Mouse (Mus musculus) heart, postnatal 0 days (tissue): ENCODE results near the gene 1600014C10Rik. TPM values are rescaled to one million over a fixed set of nuclear protein-coding genes. Genes with fewer than 3 reads are reported as not detected.
A peak's percentile ranks its signal among the peaks of the same experiment; 100 is the strongest.

ENCODE experiments used
- ATAC-seq: fragments of 200-750 bp; cut with Nextera tagmentation; 2 replicates; pipeline ENCODE4 v1.8.0; 2017; ENCODE audit warnings: low read depth, moderate number of reproducible peaks, moderate library complexity; ENCODE audit not compliant: insufficient read depth
- DNase-seq: peaks from one replicate; pipeline ENCODE4 v3.0.0-alpha.2; 2016; ENCODE audit warnings: low spot score
- H3K27ac ChIP-seq: fragments of 300-500 bp; sonication (generic); 2 replicates; pipeline ENCODE4 v1.5.1; 2014; ENCODE audit warnings: low read depth, mild to moderate bottlenecking
- H3K27me3 ChIP-seq: fragments of 300-500 bp; sonication (generic); 2 replicates; pipeline ENCODE4 v1.6.1; 2014; ENCODE audit warnings: low read length, mixed read lengths; ENCODE audit not compliant: control insufficient read depth, insufficient read depth
- H3K36me3 ChIP-seq: fragments of 300-500 bp; sonication (generic); replicated peaks from 2 replicates; pipeline ENCODE4 v1.6.1; 2014; ENCODE audit warnings: low read length, mixed read lengths; ENCODE audit not compliant: control insufficient read depth, insufficient read depth
- H3K4me1 ChIP-seq: fragments of 300-500 bp; sonication (generic); 2 replicates; pipeline ENCODE4 v1.6.1; 2014; ENCODE audit warnings: antibody characterized with exemption; ENCODE audit not compliant: control insufficient read depth, insufficient read depth
- H3K4me2 ChIP-seq: fragments of 300-500 bp; sonication (generic); 2 replicates; pipeline ENCODE4 v1.6.1; 2014; ENCODE audit warnings: low read depth, mild to moderate bottlenecking, low read length, moderate library complexity
- H3K4me3 ChIP-seq: fragments of 300-500 bp; sonication (generic); 2 replicates; pipeline ENCODE4 v1.5.1; 2014; ENCODE audit warnings: low read depth, low read length
- H3K9ac ChIP-seq: fragments of 300-500 bp; sonication (generic); replicated peaks from 2 replicates; pipeline ENCODE4 v1.6.1; 2014; ENCODE audit warnings: low read depth, low read length, mixed read lengths
- H3K9me3 ChIP-seq: fragments of 300-500 bp; sonication (generic); replicated peaks from 2 replicates; pipeline ENCODE4 v1.6.1; 2016; ENCODE audit warnings: low read length; ENCODE audit not compliant: control insufficient read depth
- CTCF ChIP-seq: IDR thresholded peaks from 2 replicates; pipeline ENCODE4 v1.5.1; 2016; ENCODE audit warnings: antibody characterized with exemption, control low read depth, low read depth
- EP300 ChIP-seq: IDR thresholded peaks from 2 replicates; pipeline ENCODE4 v1.6.1; 2016; ENCODE audit warnings: antibody characterized with exemption, low read depth
- WGBS: fragments of 180-500 bp; shearing (Covaris S2); extraction: QIAGEN DNeasy Blood & Tissue Kit; methylation state at CpG from one replicate; pipeline ENCODE4 v1.1.7; 2014; 5-methylcytosine and 5-hydroxymethylcytosine counted together
- polyA plus RNA-seq: library from polyadenylated mRNA; unstranded; fragments of >200 nt; fragmentation: Nextera tagmentation; extraction: Ambion mirVana; gene quantifications from 2 replicates; pipeline ENCODE4 v1.2.1, GENCODE M21; 2015
- total RNA-seq: library from RNA; depleted of rRNA; stranded (reverse); fragments of >200 nt; gene quantifications from 2 replicates; pipeline ENCODE4 v1.2.3, GENCODE M21; 2014; ENCODE audit warnings: low replicate concordance

1600014C10Rik gene
- total and polyA plus RNA-seq, 2 experiments from 2014 or later = 15.9 to 16.5 TPM

DNA sequence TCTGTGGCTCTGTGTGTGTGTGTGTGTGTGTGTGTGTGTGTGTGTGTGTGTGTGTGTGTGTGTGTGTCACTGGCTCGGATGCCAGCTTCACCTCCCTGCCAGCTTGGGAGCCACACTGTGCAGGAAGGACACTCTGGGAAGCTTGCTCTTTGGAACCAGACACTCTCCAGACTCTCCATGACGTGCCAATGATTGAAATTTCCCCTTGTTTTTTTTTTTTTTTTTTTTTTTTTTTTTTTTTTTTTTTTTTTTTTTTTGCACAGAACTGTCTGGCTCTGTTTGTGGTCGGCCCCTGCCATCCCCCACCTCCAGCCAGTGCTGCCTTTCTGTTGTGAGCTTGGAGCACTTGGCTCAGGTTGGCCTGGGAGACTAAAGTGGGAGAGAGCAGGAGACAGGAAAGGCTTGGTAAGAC, 29.6 kb downstream of the 1600014C10Rik start:
- 30% methylated on average over 3 of the region's 3 CpGs for WGBS
- DNase-seq = peak; percentile 78
- TF ChIP-seq CTCF (no peak), EP300 (no peak)

DNA sequence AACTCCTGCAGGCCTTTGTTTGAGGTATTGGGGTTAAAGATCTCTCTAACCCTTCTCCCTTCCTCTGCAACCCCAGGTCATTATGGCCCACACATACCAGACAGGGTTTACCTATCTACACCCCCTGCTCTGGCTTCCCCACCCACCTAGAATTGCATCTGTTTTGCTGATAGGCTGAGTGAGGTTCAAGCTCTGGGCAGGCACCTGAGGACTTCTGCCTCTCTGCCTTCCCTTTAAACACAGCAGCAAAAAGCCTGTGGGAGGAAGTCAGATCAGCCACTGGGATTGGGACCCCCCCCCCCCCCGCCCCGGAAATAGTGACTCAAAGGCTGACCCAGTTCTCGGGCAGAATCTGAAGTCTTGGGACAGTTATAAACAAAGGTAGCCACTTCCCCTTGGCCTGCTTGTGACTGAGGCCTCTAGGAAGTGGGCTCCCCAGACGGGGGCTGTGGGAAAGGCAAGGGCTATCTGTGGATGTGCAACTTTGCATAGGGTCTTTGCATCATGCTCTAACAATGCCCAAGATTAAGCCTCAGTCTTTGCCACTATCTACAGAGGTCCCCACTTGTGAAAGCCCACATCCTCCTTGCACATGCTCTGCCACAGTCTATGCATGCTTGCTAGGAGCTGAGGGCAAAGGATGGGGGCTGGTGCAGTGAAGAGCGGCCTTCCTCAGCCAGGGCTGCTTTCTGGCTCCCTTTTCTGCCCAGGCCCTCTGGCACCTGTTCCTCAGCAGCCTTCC, 31.6 kb downstream of the 1600014C10Rik start:
- ATAC-seq (no peak), DNase-seq (no peak)
- 45% methylated on average over 5 of the region's 5 CpGs for WGBS

More for the DNA sequence above, 29.6 kb downstream of the 1600014C10Rik start:
- Histone ChIP-seq H3K27ac (peak overlapping the region; percentile 81; the same call in 1 of the 2 replicates), H3K4me1 (peaks cover 21% of the 10 kb centered on the region), H3K36me3 (no peaks in the 10 kb centered on the region), H3K9ac (no peak overlapping the region), H3K4me3 (no peak overlapping the region), H3K9me3 (no peaks in the 10 kb centered on the region), H3K4me2 (no peak overlapping the region), H3K27me3 (no peaks in the 10 kb centered on the region)
- peak; percentile 64 for ATAC-seq

DNA sequence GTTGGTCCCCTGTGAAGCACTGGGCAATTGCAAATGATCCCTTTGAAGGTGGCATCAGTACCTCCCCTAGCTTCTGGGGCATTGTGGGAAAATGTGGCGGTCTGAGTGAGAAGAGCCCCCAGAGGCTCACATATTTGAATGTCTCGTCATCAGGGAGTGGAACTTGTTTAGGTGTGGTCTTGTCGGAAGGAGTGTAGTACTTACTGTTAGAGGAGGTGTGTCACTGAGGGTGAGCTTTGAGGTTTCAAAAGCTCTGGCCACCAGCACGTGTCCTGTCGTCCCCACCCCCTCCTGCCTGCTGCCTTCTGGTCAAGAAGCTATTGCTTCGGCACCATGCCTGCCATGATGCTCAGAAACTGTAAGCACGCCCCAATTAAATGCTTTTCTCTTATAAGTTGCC, 32.3 kb downstream of the 1600014C10Rik start:
- no peak overlapping the region for H3K9ac ChIP-seq
- peaks cover 46% of the 10 kb centered on the region for H3K4me1 ChIP-seq
- H3K27me3 ChIP-seq = no peaks in the 10 kb centered on the region
- no peak for TF ChIP-seq EP300
- no peak for TF ChIP-seq CTCF
- peaks cover 19% of the 10 kb centered on the region for H3K36me3 ChIP-seq
- no peaks in the 10 kb centered on the region for H3K9me3 ChIP-seq
- no peak overlapping the region for H3K4me2 ChIP-seq
- WGBS = 73% methylated on average over 7 of the region's 7 CpGs
- no peak overlapping the region for H3K4me3 ChIP-seq
- no peak overlapping the region for H3K27ac ChIP-seq
- DNase-seq (no peak), ATAC-seq (no peak)

More for the DNA sequence above, 31.6 kb downstream of the 1600014C10Rik start:
- Histone ChIP-seq H3K4me2 (no peak overlapping the region), H3K36me3 (peaks cover 13% of the 10 kb centered on the region; the same call in 1 of the 2 replicates), H3K4me3 (no peak overlapping the region), H3K4me1 (peaks cover 41% of the 10 kb centered on the region), H3K27me3 (no peaks in the 10 kb centered on the region), H3K27ac (peak overlapping the region; percentile 25; the same call in 1 of the 2 replicates), H3K9ac (no peak overlapping the region), H3K9me3 (no peaks in the 10 kb centered on the region)
- TF ChIP-seq CTCF (no peak), EP300 (no peak)

DNA sequence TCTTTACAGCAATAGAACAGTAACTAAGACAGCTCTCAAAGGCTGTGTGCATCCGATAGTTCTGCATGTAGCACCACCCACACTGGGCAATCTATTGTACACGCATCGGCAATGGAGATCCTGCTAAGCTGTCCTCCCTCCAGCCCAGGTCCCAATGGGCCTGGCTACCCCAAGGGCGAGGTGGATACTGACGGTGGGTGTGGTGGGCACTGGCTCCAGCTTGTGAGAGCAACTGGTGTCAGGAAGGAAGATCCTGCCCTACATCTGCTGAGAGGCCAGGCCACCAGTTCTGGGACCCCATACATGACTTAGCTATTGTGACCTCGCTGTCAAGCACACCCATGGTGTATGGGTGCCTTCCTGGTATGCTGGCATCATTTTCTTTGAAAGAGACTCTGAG, 32.7 kb downstream of the 1600014C10Rik start:
- H3K4me2 ChIP-seq = no peak overlapping the region
- H3K27ac ChIP-seq = no peak overlapping the region
- no peaks in the 10 kb centered on the region for H3K9me3 ChIP-seq
- H3K9ac ChIP-seq = no peak overlapping the region
- H3K27me3 ChIP-seq = no peaks in the 10 kb centered on the region
- no peak for ATAC-seq
- peaks cover 50% of the 10 kb centered on the region for H3K4me1 ChIP-seq
- DNase-seq = no peak
- no peak for TF ChIP-seq CTCF
- TF ChIP-seq EP300 = no peak
- WGBS = 84% methylated on average over 6 of the region's 6 CpGs
- H3K4me3 ChIP-seq = no peak overlapping the region
- peaks cover 23% of the 10 kb centered on the region for H3K36me3 ChIP-seq

DNA sequence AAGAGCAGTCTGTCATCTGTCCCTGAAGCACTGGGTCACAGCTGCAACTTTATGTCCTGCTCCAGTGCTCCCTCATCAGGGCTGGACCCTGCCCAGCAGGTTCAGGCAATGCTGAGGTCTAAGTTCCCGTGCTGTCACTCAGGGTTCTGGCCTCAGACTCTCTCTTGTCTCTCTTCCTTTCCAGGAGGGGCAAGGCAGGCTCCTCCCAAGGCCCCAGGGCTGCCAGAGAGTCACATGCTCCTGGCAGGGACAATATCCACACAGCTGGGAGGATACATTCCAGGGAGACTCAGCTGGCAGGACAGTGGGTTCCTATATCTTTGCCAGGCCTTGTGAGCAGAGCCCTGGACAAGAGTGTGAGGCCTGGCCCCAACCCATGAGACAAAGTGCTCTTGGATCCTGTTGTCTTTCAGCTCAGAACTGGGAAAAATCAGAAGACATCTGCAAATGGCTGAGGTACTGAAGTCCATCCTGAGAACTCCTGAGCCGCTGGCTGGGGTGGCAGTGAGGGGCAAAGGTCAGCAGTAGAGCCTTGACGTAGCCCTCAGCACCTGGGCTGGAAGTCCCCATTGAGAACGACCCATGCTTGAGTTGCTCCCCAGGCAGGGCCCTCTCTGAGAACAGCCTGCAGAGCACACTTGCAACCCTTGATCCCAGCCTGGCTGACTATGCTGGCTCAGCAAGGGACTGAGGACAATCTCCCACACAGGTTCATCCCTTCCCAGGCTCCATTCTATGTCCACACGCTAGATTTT, 34.6 kb downstream of the 1600014C10Rik start:
- ATAC-seq = peak; percentile 92
- peak; percentile 91 for DNase-seq
- H3K9ac ChIP-seq = 0 out of 2 replicates have a peak overlapping the region, but pooled peaks have one; percentile 28
- H3K4me1 ChIP-seq = peaks cover 47% of the 10 kb centered on the region
- TF ChIP-seq CTCF = peak; percentile 42
- peak; percentile 93 for TF ChIP-seq EP300
- H3K27me3 ChIP-seq = no peaks in the 10 kb centered on the region
- no peak overlapping the region for H3K4me3 ChIP-seq
- 38% methylated on average over 5 of the region's 5 CpGs for WGBS
- H3K27ac ChIP-seq = peak overlapping the region; percentile 93
- peaks cover 33% of the 10 kb centered on the region for H3K36me3 ChIP-seq
- H3K9me3 ChIP-seq = no peaks in the 10 kb centered on the region
- no peak overlapping the region for H3K4me2 ChIP-seq
